Mouse (Mus musculus): ENCODE data around the gene Ndufs6.

Gene Ndufs6

GRCm38 (mm10) chr13:73327827-73328698 lies at the start of gene Ndufs6, which contains the start of gene Mrpl36:
Gene Ndufs6, minus strand, starts transcription at chr13:73328542.
Gene Mrpl36, plus strand, starts transcription at chr13:73328513.
- peak; percentile 95 for DNase-seq

GRCm38 (mm10) chr13:73377637-73378036 lies 49.3 kb upstream of the Ndufs6 start:
- no peak for DNase-seq

- DNase-seq, result no peak
Measured at GRCm38 (mm10) chr13:73374612-73375011, 46.3 kb upstream of the Ndufs6 start.

- no peak for DNase-seq
Measured at GRCm38 (mm10) chr13:73373367-73373766, 45.0 kb upstream of the Ndufs6 start.

- no peak for DNase-seq
Measured at GRCm38 (mm10) chr13:73357106-73357505, 28.8 kb upstream of the Ndufs6 start.

GRCm38 (mm10) chr13:73352491-73352890 lies 24.1 kb upstream of the Ndufs6 start:
- DNase-seq, result no peak

GRCm38 (mm10) chr13:73351910-73352309 lies 23.6 kb upstream of the Ndufs6 start:
- DNase-seq, result no peak

GRCm38 (mm10) chr13:73350741-73351140 lies 22.4 kb upstream of the Ndufs6 start:
- no peak for DNase-seq

GRCm38 (mm10) chr13:73347922-73348650 lies 19.7 kb upstream of the Ndufs6 start:
- DNase-seq, result no peak

GRCm38 (mm10) chr13:73347171-73347570 lies 18.8 kb upstream of the Ndufs6 start:
- DNase-seq, result no peak

- DNase-seq, result no peak
Measured at GRCm38 (mm10) chr13:73346743-73347142, 18.4 kb upstream of the Ndufs6 start.

- no peak for DNase-seq
Measured at GRCm38 (mm10) chr13:73346131-73346530, 17.8 kb upstream of the Ndufs6 start.

GRCm38 (mm10) chr13:73345102-73345890 lies 17.0 kb upstream of the Ndufs6 start:
- peak; percentile 63 for DNase-seq

GRCm38 (mm10) chr13:73336753-73337152 lies 8.4 kb upstream of the Ndufs6 start:
- DNase-seq, result no peak

- DNase-seq, result no peak
Measured at GRCm38 (mm10) chr13:73331736-73332135, 3.4 kb upstream of the Ndufs6 start.

GRCm38 (mm10) chr13:73330844-73331501 lies 2.6 kb upstream of the Ndufs6 start:
- DNase-seq, result peak; percentile 93

GRCm38 (mm10) chr13:73323406-73323805 lies 4.9 kb downstream of the Ndufs6 start:
- DNase-seq, result no peak

GRCm38 (mm10) chr13:73322626-73323025 lies 5.7 kb downstream of the Ndufs6 start:
- DNase-seq, result no peak

- DNase-seq, result no peak
Measured at GRCm38 (mm10) chr13:73320048-73320447, 8.3 kb downstream of the Ndufs6 start.

GRCm38 (mm10) chr13:73310183-73310929 lies 18.0 kb downstream of the Ndufs6 start:
- DNase-seq, result peak; percentile 79

- no peak for DNase-seq
Measured at GRCm38 (mm10) chr13:73306430-73306829, 21.9 kb downstream of the Ndufs6 start.

GRCm38 (mm10) chr13:73306085-73306410 lies 22.3 kb downstream of the Ndufs6 start:
- DNase-seq, result no peak

All from thymus, postnatal 4 days (tissue).